Mouse (Mus musculus) olfactory bulb, adult 2 months (tissue): Measurements from ENCODE around the gene Trp53rka. TPM values are rescaled to one million over a fixed set of nuclear protein-coding genes. Genes with fewer than 3 reads are reported as not detected.

Source experiments
- H3K27ac ChIP-seq: fragments of 200-500 bp; 2 replicates; pipeline ENCODE4 v1.5.1; 2012; ENCODE audit warnings: low read depth, low read length; ENCODE audit not compliant: insufficient read depth
- H3K4me1 ChIP-seq: fragments of 200-500 bp; 2 replicates; pipeline ENCODE4 v1.6.1; 2012; ENCODE audit warnings: low read length; ENCODE audit not compliant: control insufficient read depth, insufficient read depth
- H3K4me3 ChIP-seq: fragments of 200-500 bp; 2 replicates; pipeline ENCODE4 v1.5.1; 2012; ENCODE audit warnings: mild to moderate bottlenecking, low read depth, low read length, moderate library complexity; ENCODE audit not compliant: insufficient read depth
- CTCF ChIP-seq: fragments of 200-500 bp; IDR thresholded peaks from 2 replicates; pipeline ENCODE4 v1.5.1; 2012; ENCODE audit warnings: low read depth, mild to moderate bottlenecking, low read length, moderate library complexity; ENCODE audit not compliant: insufficient read depth
- POLR2A ChIP-seq: fragments of 200-500 bp; IDR thresholded peaks from 2 replicates; pipeline ENCODE4 v1.6.1; 2012; ENCODE audit warnings: mild to moderate bottlenecking, low read depth, low read length, moderate library complexity; ENCODE audit not compliant: insufficient read depth
- WGBS: fragments of 180-500 bp; shearing (Covaris S2); methylation state at CpG from one replicate; pipeline ENCODE4 v1.1.7; 2018; 5-methylcytosine and 5-hydroxymethylcytosine counted together
- polyA plus RNA-seq: library from polyadenylated mRNA; stranded (reverse); fragments of >200 nt; gene quantifications from 2 replicates; pipeline ENCODE4 v1.2.4, GENCODE M21; 2012; ENCODE audit warnings: low replicate concordance; ENCODE audit not compliant: missing spikeins, insufficient read depth, insufficient read length

Trp53rka gene
- polyA plus RNA-seq, 1 experiment, result not detected

DNA sequence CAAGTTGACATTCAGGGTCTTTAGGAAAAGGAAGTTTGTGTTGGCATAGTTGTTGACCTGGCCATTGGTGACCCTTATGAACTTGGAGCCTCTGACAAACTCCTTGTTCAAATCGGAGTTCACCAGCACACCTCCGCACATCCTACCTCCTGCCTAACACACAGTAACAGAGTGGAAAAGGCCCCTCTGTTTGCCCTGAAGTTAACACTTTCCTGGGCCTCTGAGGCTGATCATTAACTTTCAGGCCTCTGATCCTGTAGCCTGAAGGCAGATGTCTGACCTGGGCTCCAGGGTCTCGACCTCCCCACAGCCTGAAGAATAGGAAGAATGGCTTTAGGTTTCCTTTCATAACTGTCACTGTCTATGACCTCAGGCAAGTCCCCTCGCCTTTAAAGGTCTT is 51.5 kb downstream of the Trp53rka start:
- Histone ChIP-seq H3K4me3 (no peak overlapping the region), H3K4me1 (0 out of 2 replicates have a peak, but pooled peaks cover 2% of the 10 kb centered on the region), H3K27ac (no peak overlapping the region)
- no peak for TF ChIP-seq CTCF
- TF ChIP-seq POLR2A, result no peak
- WGBS, result 84% methylated on average over 4 of the region's 4 CpGs

Other genes starting within 250 kb of the Trp53rka start
- not detected in 2 replicates for gene Slc35c2, start 205.5 kb downstream of the Trp53rka start, polyA plus RNA-seq
- gene Elmo2, start 166.8 kb downstream of the Trp53rka start, polyA plus RNA-seq, result 231 TPM in 1 of 2 replicates, not detected in the other
- not detected in 2 replicates for gene Zfp663, start 124.6 kb downstream of the Trp53rka start, polyA plus RNA-seq
- gene Zfp334, start 105.1 kb downstream of the Trp53rka start, polyA plus RNA-seq, result not detected in 2 replicates
- gene Ocstamp, start 92.9 kb downstream of the Trp53rka start, polyA plus RNA-seq, result not detected in 2 replicates
- not detected in 2 replicates for gene Slc13a3, start 20.1 kb downstream of the Trp53rka start, polyA plus RNA-seq
- not detected in 2 replicates for gene Slc2a10, start 10.5 kb upstream of the Trp53rka start, polyA plus RNA-seq
- 352 TPM in 1 of 2 replicates, not detected in the other for gene Eya2, start 101.7 kb upstream of the Trp53rka start, polyA plus RNA-seq